Mouse (Mus musculus) lung, postnatal 0 days (tissue): ENCODE measurements around the gene Cacna1g. TPM values are rescaled to one million over a fixed set of nuclear protein-coding genes. Genes with fewer than 3 reads are reported as not detected.

Experiments
- ATAC-seq: fragments of 200-750 bp; cut with Nextera tagmentation; 2 replicates; pipeline ENCODE4 v1.8.0; 2017; ENCODE audit warnings: moderate library complexity
- DNase-seq: peaks from one replicate; pipeline ENCODE4 v3.0.0-alpha.2; 2016; ENCODE audit warnings: low spot score
- H3K27ac ChIP-seq: fragments of 300-500 bp; sonication (generic); 2 replicates; pipeline ENCODE4 v1.5.1; 2014; ENCODE audit warnings: antibody characterized with exemption, mild to moderate bottlenecking, low read length, mixed read lengths
- H3K27me3 ChIP-seq: fragments of 300-500 bp; sonication (generic); replicated peaks from 2 replicates; pipeline ENCODE4 v1.6.1; 2014; ENCODE audit warnings: low read length, mixed read lengths; ENCODE audit not compliant: insufficient read depth
- H3K36me3 ChIP-seq: fragments of 300-500 bp; sonication (generic); 2 replicates; pipeline ENCODE4 v1.6.1; 2014; ENCODE audit warnings: low read length, mixed read lengths; ENCODE audit not compliant: insufficient read depth
- H3K4me1 ChIP-seq: fragments of 300-500 bp; sonication (generic); 2 replicates; pipeline ENCODE4 v1.6.1; 2014; ENCODE audit warnings: antibody characterized with exemption, low read depth, low read length, mixed read lengths; ENCODE audit not compliant: insufficient read depth
- H3K4me2 ChIP-seq: fragments of 300-500 bp; sonication (generic); replicated peaks from 2 replicates; pipeline ENCODE4 v1.6.1; 2014; ENCODE audit warnings: low read depth, mild to moderate bottlenecking, low read length, moderate library complexity, mixed read lengths
- H3K4me3 ChIP-seq: fragments of 300-500 bp; sonication (generic); 2 replicates; pipeline ENCODE4 v1.5.1; 2014; ENCODE audit warnings: low read depth, low read length
- H3K9ac ChIP-seq: fragments of 300-500 bp; sonication (generic); replicated peaks from 2 replicates; pipeline ENCODE4 v1.6.1; 2014; ENCODE audit warnings: low read depth, mild to moderate bottlenecking
- H3K9me3 ChIP-seq: fragments of 300-500 bp; sonication (generic); 2 replicates; pipeline ENCODE4 v1.6.1; 2016; ENCODE audit warnings: low read length, mixed read lengths
- CTCF ChIP-seq: IDR thresholded peaks from 2 replicates; pipeline ENCODE4 v1.5.1; 2016; ENCODE audit warnings: antibody characterized with exemption, mild to moderate bottlenecking
- EP300 ChIP-seq: IDR thresholded peaks from 2 replicates; pipeline ENCODE4 v1.6.1; 2016; ENCODE audit warnings: antibody characterized with exemption, mild to moderate bottlenecking, control low read depth
- WGBS: fragments of 180-500 bp; shearing (Covaris S2); extraction: QIAGEN DNeasy Blood & Tissue Kit; methylation state at CpG from one replicate; pipeline ENCODE4 v1.1.7; 2014; 5-methylcytosine and 5-hydroxymethylcytosine counted together
- polyA plus RNA-seq: library from polyadenylated mRNA; unstranded; fragments of >200 nt; fragmentation: Nextera tagmentation; extraction: Ambion mirVana; gene quantifications from 2 replicates; pipeline ENCODE4 v1.2.1, GENCODE M21; 2015

The Cacna1g gene
- polyA plus RNA-seq, 1 experiment from 2014 or later, result 1.4 TPM

DNA sequence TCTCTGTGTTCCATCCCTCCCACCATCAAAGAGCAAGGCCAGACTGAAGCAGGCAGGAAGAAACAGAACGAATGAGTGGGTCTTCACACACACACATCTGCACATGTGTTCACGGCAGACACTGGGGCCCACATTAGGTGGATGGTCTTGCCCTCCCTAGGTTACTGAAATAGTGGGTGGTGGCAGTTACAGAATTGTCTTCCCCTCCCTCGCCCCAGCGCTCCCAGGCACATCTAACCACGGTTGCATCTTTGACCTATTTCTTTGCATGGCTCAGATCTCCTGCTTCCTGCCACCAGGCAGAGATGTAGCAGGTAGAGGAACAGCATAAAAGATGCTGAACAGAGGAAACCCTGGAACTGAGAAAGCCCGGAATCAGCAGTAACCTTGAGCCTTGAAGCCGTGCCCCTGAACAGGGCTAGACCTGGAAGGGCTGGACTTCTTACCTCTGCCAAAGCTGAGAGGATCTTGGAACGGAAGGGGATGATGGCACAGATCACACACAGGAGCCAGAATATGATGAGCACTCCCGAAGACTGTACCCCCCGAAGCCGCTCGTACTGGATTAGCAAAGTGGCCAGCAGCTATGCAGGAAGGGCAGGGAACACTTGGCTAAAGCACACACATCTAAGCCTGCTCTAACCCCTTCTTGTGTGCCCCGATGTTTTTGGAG lies 99.6 kb downstream of the Cacna1g start:
- Histone ChIP-seq H3K27ac (no peak overlapping the region), H3K36me3 (no peaks in the 10 kb centered on the region), H3K9ac (no peak overlapping the region), H3K27me3 (no peaks in the 10 kb centered on the region), H3K4me3 (no peak overlapping the region), H3K4me1 (no peaks in the 10 kb centered on the region), H3K9me3 (no peaks in the 10 kb centered on the region), H3K4me2 (no peak overlapping the region)
- TF ChIP-seq CTCF (no peak), EP300 (no peak)
- WGBS, result 84% methylated on average over 13 of the region's 13 CpGs
- no peak for ATAC-seq
- no peak for DNase-seq

DNA sequence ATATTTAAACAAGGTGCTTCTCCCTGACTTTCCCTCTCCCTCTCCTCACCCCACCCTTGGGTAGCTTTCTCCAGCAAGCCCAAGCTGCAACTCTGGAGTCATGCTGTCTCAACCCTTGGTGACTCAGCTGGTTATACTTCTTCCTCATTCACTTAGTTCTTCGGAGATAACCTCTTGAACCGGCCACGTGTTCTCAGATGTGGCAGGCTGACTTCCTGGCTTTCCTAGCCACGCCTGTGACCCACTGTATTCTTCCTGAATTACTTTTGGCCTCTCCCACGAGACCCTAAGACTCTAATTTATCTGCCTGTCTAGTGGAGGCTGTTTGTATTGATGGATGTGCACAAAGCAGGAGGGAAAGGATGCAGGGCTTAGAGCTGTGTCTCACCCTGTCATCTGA lies 103.2 kb downstream of the Cacna1g start:
- no peaks in the 10 kb centered on the region for H3K9me3 ChIP-seq
- H3K36me3 ChIP-seq, result no peaks in the 10 kb centered on the region
- H3K27me3 ChIP-seq, result no peaks in the 10 kb centered on the region
- no peak overlapping the region for H3K4me2 ChIP-seq
- 6% methylated on average over 5 of the region's 5 CpGs for WGBS
- ATAC-seq, result peak; percentile 81
- TF ChIP-seq CTCF (no peak), EP300 (peak; percentile 45; the same call in 1 of the 2 replicates)
- no peak overlapping the region for H3K9ac ChIP-seq
- no peak overlapping the region for H3K27ac ChIP-seq
- no peak overlapping the region for H3K4me3 ChIP-seq
- DNase-seq, result peak; percentile 81
- H3K4me1 ChIP-seq, result no peaks in the 10 kb centered on the region

DNA sequence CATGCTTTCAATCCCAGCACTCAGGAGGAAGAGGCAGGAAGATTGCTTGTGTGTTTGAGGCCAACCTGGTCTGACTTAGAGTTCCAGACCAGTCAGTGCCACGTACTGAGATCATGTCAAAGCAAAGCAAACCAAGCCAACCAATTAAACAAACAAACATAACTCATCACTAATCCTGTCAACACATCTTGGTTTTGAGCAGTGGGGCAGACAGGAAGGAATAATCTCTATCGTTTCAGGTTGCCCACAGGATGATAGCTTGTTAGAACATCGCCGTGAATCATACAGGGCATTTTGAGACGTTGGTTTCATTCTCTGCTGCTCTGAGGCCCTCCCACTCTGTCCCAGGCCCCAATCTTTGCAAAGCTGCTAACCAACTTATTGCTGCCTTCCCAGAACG lies 104.0 kb downstream of the Cacna1g start:
- H3K9me3 ChIP-seq, result no peaks in the 10 kb centered on the region
- no peak for TF ChIP-seq EP300
- TF ChIP-seq CTCF, result no peak
- no peak overlapping the region for H3K27ac ChIP-seq
- 71% methylated on average over 6 of the region's 6 CpGs for WGBS
- no peak overlapping the region for H3K9ac ChIP-seq
- DNase-seq (no peak), ATAC-seq (no peak)
- no peak overlapping the region for H3K4me2 ChIP-seq
- peaks cover under 1% of the 10 kb centered on the region; the same call in 1 of the 2 replicates for H3K4me1 ChIP-seq
- H3K36me3 ChIP-seq, result no peaks in the 10 kb centered on the region
- H3K27me3 ChIP-seq, result no peaks in the 10 kb centered on the region
- no peak overlapping the region for H3K4me3 ChIP-seq

DNA sequence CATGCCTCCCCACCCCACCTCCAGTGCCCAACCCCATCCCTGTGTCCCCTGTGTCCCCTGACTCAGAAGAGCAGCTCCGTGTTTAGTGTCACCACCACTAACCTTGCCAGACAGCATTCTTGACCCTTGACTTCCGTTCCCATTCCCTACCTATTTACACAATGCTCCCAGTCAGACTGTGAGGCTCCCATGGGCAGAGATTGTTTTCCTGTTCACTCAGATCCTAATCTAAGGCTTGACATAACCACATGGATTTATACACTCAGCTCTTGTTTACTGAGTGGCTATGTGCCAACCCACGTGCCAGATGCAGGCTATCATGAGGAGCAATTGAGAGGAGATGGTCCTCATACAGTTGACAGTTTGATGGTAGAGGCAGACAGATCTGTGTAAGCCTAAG lies 108.7 kb downstream of the Cacna1g start:
- peak; percentile 97 for TF ChIP-seq EP300
- no peak for TF ChIP-seq CTCF
- Histone ChIP-seq H3K9me3 (no peaks in the 10 kb centered on the region), H3K4me3 (no peak overlapping the region), H3K36me3 (no peaks in the 10 kb centered on the region), H3K27me3 (no peaks in the 10 kb centered on the region), H3K27ac (0 out of 2 replicates have a peak overlapping the region, but pooled peaks have one; percentile 20), H3K9ac (no peak overlapping the region), H3K4me2 (no peak overlapping the region), H3K4me1 (peaks cover 6% of the 10 kb centered on the region; the same call in 1 of the 2 replicates)
- WGBS, result 28% methylated on average over 3 of the region's 3 CpGs
- DNase-seq (peak; percentile 85), ATAC-seq (peak; percentile 90)

DNA sequence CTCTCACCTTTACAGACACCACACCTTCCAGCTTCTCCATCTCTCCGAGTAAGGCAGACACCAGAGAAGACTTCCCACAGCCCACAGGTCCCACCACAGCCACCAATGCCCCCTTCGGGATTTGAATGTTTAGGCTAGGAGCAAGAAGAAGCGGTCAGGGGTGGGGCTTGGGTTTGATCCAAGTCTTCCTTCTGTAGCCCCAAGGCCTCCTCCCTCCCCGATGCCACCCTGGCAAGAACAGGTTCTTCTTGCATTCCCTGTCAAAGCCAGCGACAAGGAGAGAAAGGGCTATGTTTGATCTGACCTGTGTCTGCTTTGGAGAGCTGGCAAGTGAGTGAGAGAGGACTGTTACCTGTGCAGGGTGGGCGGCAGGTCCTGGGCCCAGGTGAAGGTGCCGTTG lies 110.3 kb downstream of the Cacna1g start:
- Histone ChIP-seq H3K27me3 (no peaks in the 10 kb centered on the region), H3K9me3 (no peaks in the 10 kb centered on the region), H3K36me3 (no peaks in the 10 kb centered on the region), H3K4me2 (no peak overlapping the region), H3K9ac (no peak overlapping the region), H3K27ac (no peak overlapping the region), H3K4me1 (peaks cover 6% of the 10 kb centered on the region; the same call in 1 of the 2 replicates), H3K4me3 (no peak overlapping the region)
- WGBS, result 47% methylated on average over 7 of the region's 7 CpGs
- ATAC-seq (no peak), DNase-seq (peak; percentile 32)
- TF ChIP-seq CTCF, result no peak
- no peak for TF ChIP-seq EP300

DNA sequence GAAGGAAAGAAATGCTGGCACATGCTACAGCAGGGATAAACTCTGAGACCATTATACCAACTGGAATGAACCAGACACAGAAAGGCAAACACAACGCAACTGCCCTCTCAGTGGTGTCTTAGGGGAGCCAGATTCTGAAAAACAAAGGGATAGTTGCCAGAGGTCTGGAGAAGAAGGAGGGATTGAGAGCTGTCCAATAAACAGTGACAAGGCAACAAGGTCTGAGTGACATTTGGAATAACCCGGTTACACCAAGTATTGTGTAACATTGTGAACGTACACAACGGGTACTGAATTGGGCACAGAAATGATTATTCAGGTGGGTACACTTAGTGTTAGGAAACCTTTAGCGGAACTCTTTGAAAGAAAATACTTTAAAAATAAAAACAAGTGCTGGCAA lies 111.9 kb downstream of the Cacna1g start:
- Histone ChIP-seq H3K36me3 (no peaks in the 10 kb centered on the region), H3K4me1 (peaks cover 6% of the 10 kb centered on the region; the same call in 1 of the 2 replicates), H3K4me2 (no peak overlapping the region), H3K9me3 (no peaks in the 10 kb centered on the region), H3K27ac (no peak overlapping the region), H3K9ac (no peak overlapping the region), H3K27me3 (no peaks in the 10 kb centered on the region), H3K4me3 (no peak overlapping the region)
- DNase-seq, result no peak
- WGBS, result 79% methylated on average over 5 of the region's 5 CpGs
- no peak for ATAC-seq
- TF ChIP-seq EP300 (no peak), CTCF (no peak)
